Mouse (Mus musculus) embryonic facial prominence, embryonic 13.5 days (tissue): ENCODE measurements around the gene Slc25a21. TPM values are rescaled to one million over a fixed set of nuclear protein-coding genes. Genes with fewer than 3 reads are reported as not detected.
"Not testable (repeated sequence)": the region's sequence is repeated elsewhere in the genome, so short reads cannot be mapped to it uniquely, and the experiment has no call there.

Experiments used
- ATAC-seq: fragments of 200-750 bp; cut with Nextera tagmentation; 2 replicates; pipeline ENCODE4 v1.8.0; 2017; ENCODE audit warnings: low read depth; ENCODE audit not compliant: insufficient number of reproducible peaks, insufficient read depth, low FRiP score, low TSS enrichment
- H3K27ac ChIP-seq: fragments of 300-500 bp; sonication (generic); 2 replicates; pipeline ENCODE4 v1.5.1; 2015; ENCODE audit warnings: moderate library complexity, mild to moderate bottlenecking, inconsistent platforms
- H3K27me3 ChIP-seq: fragments of 300-500 bp; sonication (generic); 2 replicates; pipeline ENCODE4 v1.6.1; 2015; ENCODE audit warnings: mild to moderate bottlenecking, inconsistent platforms
- H3K36me3 ChIP-seq: fragments of 300-500 bp; sonication (generic); 2 replicates; pipeline ENCODE4 v1.6.1; 2015; ENCODE audit warnings: mild to moderate bottlenecking, inconsistent platforms
- H3K4me1 ChIP-seq: fragments of 300-500 bp; sonication (generic); 2 replicates; pipeline ENCODE4 v1.6.1; 2015; ENCODE audit warnings: inconsistent platforms
- H3K4me2 ChIP-seq: fragments of 300-500 bp; sonication (generic); 2 replicates; pipeline ENCODE4 v1.6.1; 2015; ENCODE audit warnings: moderate library complexity, mild to moderate bottlenecking, inconsistent platforms
- H3K4me3 ChIP-seq: fragments of 300-500 bp; sonication (generic); 2 replicates; pipeline ENCODE4 v1.5.1; 2015; ENCODE audit warnings: mild to moderate bottlenecking, inconsistent platforms
- H3K9ac ChIP-seq: fragments of 300-500 bp; sonication (generic); 2 replicates; pipeline ENCODE4 v1.6.1; 2015; ENCODE audit warnings: mild to moderate bottlenecking, inconsistent platforms
- H3K9me3 ChIP-seq: fragments of 300-500 bp; sonication (generic); 2 replicates; pipeline ENCODE4 v1.6.1; 2016; ENCODE audit warnings: inconsistent platforms
- WGBS: fragments of 180-500 bp; shearing (Covaris S2); methylation state at CpG from one replicate; pipeline ENCODE4 v1.1.7; 2015; ENCODE audit warnings: mixed read lengths; 5-methylcytosine and 5-hydroxymethylcytosine counted together
- polyA plus RNA-seq: library from polyadenylated mRNA; unstranded; fragments of >200 nt; fragmentation: Nextera tagmentation; extraction: Ambion mirVana; gene quantifications from 2 replicates; pipeline ENCODE4 v1.2.1, GENCODE M21; 2015

The Slc25a21 gene
- polyA plus RNA-seq, result 0.76 and 0.96 TPM in 2 replicates

DNA sequence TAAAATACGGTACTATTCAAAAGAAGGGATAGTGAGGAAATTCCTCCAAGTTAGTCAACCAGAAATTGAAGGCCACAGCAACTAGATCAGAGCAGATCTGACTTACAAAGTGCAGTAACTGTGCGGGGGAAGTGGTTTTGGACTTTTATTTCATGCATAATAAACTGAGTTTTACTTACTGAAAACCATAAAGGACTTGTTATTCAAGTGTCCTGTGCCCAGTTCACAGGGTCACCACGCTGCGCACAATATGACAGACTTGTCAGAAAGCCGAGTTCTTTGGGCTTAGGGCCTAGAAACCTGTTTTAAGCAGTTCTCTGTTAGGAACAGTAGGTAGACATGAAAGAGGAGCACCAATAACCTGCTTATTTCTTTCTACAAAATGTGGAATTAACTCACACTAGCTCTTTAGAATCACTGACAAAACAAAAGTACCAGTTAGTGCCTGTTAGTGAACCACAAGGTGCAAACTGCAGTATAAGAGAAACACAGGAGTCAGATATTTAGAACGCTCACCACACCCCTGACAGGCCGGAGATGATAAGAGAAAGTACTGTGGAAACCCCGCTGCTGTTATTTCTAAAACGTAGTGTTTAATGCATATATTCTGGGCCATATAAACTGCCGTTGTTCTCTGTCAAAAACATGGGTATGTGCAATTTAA is at the start of gene Slc25a21:
Gene Slc25a21, minus strand, starts transcription at position 110 of the 664 bp plus-strand sequence.
- no peak for ATAC-seq
- peak within 1 kb of the TSS; percentile 75 for H3K9ac ChIP-seq
- H3K36me3 ChIP-seq, result no peaks in the 10 kb centered on the region
- no peaks in the 10 kb centered on the region for H3K4me1 ChIP-seq
- peak within 1 kb of the TSS; percentile 54 for H3K4me3 ChIP-seq
- H3K27ac ChIP-seq, result no peak within 1 kb of the TSS
- H3K9me3 ChIP-seq, result no peaks in the 10 kb centered on the region
- peak within 1 kb of the TSS; percentile 84 for H3K4me2 ChIP-seq
- peaks cover 37% of the 10 kb centered on the region for H3K27me3 ChIP-seq
- 62% methylated on average over 10 of the region's 10 CpGs for WGBS

DNA sequence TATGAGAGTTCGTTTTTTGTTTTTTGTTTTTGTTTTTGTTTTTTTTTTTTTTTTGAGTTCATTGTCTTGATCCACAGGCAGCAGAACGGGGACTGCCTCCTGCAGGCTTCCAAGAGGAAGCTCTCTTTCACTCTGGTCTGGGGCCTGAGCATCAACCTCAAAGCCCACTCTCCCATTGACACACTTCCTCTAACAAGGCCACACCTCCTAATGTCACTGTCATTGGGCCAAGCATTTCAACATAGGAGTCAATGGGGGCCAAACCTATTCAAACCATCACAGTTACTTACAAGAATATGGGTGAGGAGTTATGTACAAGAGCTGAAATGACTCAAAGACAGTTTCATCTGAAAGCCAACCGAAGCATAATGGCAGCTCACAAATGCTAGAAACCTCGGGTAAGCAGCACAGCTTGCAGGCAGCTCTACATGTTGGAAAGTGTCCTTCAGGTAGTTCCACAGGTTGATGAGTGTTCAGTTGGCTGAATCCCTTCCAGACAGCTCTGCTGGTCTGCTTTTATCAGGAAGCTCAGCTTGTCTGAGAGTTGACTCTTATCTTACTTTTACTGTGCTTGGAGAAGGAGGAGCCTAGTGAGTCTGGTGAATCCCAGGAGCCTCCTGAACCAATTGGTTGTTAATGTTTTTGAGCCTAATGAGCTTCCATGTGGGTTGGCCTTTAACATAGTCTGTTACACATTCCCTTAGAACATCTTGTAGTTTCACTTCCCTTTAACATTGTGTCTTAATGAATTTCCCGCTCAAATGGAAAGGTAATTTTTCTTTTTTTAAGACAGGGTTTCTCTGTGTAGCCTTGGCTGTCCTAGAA is 46.6 kb upstream of the Slc25a21 start:
- Histone ChIP-seq H3K27me3 (no peaks in the 10 kb centered on the region), H3K4me1 (no peaks in the 10 kb centered on the region), H3K27ac (no peak overlapping the region), H3K4me3 (no peak overlapping the region), H3K9me3 (no peaks in the 10 kb centered on the region), H3K36me3 (peaks cover 41% of the 10 kb centered on the region), H3K9ac (no peak overlapping the region), H3K4me2 (no peak overlapping the region)
- 90% methylated on average over 5 of the region's 5 CpGs for WGBS
- no peak for ATAC-seq

DNA sequence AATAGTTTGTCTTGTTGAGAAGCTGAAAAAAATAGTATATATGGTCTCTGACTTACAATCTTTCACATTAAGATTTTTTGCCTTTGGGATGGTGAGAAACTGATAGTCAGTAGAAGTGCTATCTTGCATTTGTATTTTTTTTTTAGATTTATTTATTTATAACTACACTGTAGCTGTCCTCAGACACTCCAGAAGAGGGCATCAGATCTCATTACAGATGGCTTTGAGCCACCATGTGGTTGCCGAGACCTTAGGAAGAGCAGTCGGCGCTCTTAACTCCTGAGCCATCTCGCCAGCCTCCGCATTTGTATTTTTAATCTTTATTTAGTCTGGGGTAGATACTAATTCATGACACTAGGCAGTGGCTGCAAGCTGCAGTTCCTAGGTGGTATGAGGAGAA is 36.1 kb upstream of the Slc25a21 start:
- no peak overlapping the region for H3K4me3 ChIP-seq
- H3K27me3 ChIP-seq, result no peaks in the 10 kb centered on the region
- ATAC-seq, result no peak
- H3K9ac ChIP-seq, result no peak overlapping the region
- peaks cover 7% of the 10 kb centered on the region for H3K4me1 ChIP-seq
- WGBS, result 89% methylated on average over 5 of the region's 5 CpGs
- peaks cover 9% of the 10 kb centered on the region for H3K36me3 ChIP-seq
- H3K9me3 ChIP-seq, result no peaks in the 10 kb centered on the region
- no peak overlapping the region for H3K27ac ChIP-seq
- H3K4me2 ChIP-seq, result no peak overlapping the region

GRCm38 (mm10) chr12:57231085-57231875 is 34.0 kb upstream of the Slc25a21 start:
- Histone ChIP-seq H3K27me3 (no peaks in the 10 kb centered on the region), H3K4me1 (peaks cover 7% of the 10 kb centered on the region), H3K9ac (peak overlapping the region; percentile 93), H3K4me2 (peak overlapping the region; percentile 63), H3K4me3 (peak overlapping the region; percentile 79), H3K27ac (peak overlapping the region; percentile 93; the same call in 1 of the 2 replicates), H3K9me3 (no peaks in the 10 kb centered on the region), H3K36me3 (peaks cover 5% of the 10 kb centered on the region; the same call in 1 of the 2 replicates)
- 71% methylated on average over 14 of the region's 14 CpGs for WGBS
- ATAC-seq, result no peak

DNA sequence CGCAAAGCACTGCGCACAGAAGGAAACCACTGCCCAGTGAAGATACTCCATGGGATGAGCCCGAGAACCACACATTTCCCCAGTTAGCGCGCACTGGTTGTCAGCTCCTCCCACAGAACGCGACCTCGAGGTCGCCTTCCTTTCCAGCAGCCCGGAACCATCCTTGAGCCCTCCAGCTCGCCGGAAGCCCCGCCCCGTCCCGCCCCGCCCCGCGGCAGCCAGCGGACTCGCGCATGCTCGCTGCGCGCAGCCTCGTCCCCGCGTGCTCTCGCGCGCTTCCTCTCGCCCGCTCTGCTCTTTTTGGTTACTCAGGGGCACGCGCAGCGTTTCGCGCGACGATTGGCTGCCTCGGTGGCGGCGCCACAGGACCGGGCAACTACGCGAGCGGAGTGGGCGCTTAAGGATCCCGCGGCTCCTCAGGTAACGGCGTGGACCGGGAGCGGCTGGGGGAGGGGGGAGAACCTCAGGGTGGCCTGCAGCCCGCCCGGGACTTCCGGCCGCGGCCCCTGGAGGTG is 33.0 kb upstream of the Slc25a21 start, which contains the start of the genes Prps1l3 and Mipol1:
Gene Prps1l3, plus strand, starts transcription at position 221 of the 515 bp plus-strand sequence.
Gene Mipol1, plus strand, starts transcription at position 236 of the 515 bp plus-strand sequence.
- no peaks in the 10 kb centered on the region for H3K9me3 ChIP-seq
- H3K4me1 ChIP-seq, result peaks cover 7% of the 10 kb centered on the region
- H3K9ac ChIP-seq, result peak within 1 kb of the TSS; percentile 93
- WGBS, result under 1% methylated on average over 57 of the region's 58 CpGs
- H3K27ac ChIP-seq, result peak within 1 kb of the TSS; percentile 93
- no peaks in the 10 kb centered on the region for H3K27me3 ChIP-seq
- peaks cover 5% of the 10 kb centered on the region; the same call in 1 of the 2 replicates for H3K36me3 ChIP-seq
- H3K4me2 ChIP-seq, result peak within 1 kb of the TSS; percentile 63
- peak; percentile 93 for ATAC-seq
- peak within 1 kb of the TSS; percentile 79 for H3K4me3 ChIP-seq

DNA sequence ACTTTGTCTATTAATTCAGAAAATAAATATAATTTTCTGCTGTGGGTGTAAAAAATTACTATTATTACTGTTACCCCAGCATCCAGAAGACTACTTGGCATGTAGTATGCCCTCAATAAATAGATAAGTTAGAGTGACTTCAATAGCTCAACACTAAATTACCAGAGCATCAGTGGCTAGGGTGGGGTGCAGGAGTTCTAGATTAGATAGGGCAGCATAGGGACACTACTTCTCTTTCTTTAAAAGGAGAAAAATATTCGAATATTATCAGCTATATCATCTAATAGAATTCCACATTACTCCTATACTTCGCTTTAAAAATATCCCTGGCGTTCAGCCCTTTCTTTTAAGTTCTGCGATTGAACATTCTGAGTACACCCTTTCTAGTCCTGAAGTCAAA is 32.4 kb upstream of the Slc25a21 start:
- no peaks in the 10 kb centered on the region for H3K27me3 ChIP-seq
- peaks cover 7% of the 10 kb centered on the region for H3K4me1 ChIP-seq
- 29% methylated on average over 4 of the region's 4 CpGs for WGBS
- peak overlapping the region; percentile 79 for H3K4me3 ChIP-seq
- no peaks in the 10 kb centered on the region for H3K9me3 ChIP-seq
- peak overlapping the region; percentile 63 for H3K4me2 ChIP-seq
- H3K27ac ChIP-seq, result peak overlapping the region; percentile 93; the same call in 1 of the 2 replicates
- ATAC-seq, result no peak
- H3K9ac ChIP-seq, result peak overlapping the region; percentile 93
- peaks cover 3% of the 10 kb centered on the region; the same call in 1 of the 2 replicates for H3K36me3 ChIP-seq

GRCm38 (mm10) chr12:57227776-57228175 is 30.5 kb upstream of the Slc25a21 start:
- no peaks in the 10 kb centered on the region for H3K9me3 ChIP-seq
- H3K27me3 ChIP-seq, result no peaks in the 10 kb centered on the region
- H3K9ac ChIP-seq, result no peak overlapping the region
- H3K4me2 ChIP-seq, result no peak overlapping the region
- no peak overlapping the region for H3K27ac ChIP-seq
- no peak overlapping the region for H3K4me3 ChIP-seq
- no peak for ATAC-seq
- H3K36me3 ChIP-seq, result no peaks in the 10 kb centered on the region
- WGBS, result 70% methylated on average over 3 of the region's 8 CpGs
- H3K4me1 ChIP-seq, result peaks cover 7% of the 10 kb centered on the region

DNA sequence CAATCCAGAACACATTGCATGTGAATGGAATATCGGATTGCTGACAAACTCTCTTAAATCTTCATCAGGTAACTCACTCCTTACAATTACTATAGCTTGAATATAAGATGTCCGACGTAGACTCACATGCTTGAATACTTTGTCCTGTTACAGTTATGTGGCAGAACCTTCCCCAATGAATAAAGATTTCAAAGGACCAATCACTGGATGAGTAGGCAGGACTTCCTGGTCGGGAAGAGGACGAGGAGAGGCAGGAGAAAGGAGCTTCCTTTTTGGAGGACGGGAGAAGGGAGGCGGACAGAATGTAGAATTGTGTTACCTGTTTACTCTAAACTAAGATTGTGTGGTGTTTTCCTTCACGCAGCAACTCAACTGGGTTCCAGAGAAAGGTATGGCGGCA is 29.1 kb upstream of the Slc25a21 start:
- no peaks in the 10 kb centered on the region for H3K9me3 ChIP-seq
- H3K36me3 ChIP-seq, result no peaks in the 10 kb centered on the region
- H3K4me2 ChIP-seq, result no peak overlapping the region
- no peak overlapping the region for H3K4me3 ChIP-seq
- peaks cover 5% of the 10 kb centered on the region for H3K4me1 ChIP-seq
- no peak for ATAC-seq
- WGBS, result 85% methylated on average over 9 of the region's 9 CpGs
- no peaks in the 10 kb centered on the region for H3K27me3 ChIP-seq
- no peak overlapping the region for H3K9ac ChIP-seq
- H3K27ac ChIP-seq, result no peak overlapping the region

- not testable (repeated sequence) for H3K27me3 ChIP-seq, H3K27ac ChIP-seq, H3K9ac ChIP-seq, H3K4me1 ChIP-seq, H3K4me3 ChIP-seq, H3K4me2 ChIP-seq, H3K9me3 ChIP-seq, ATAC-seq, H3K36me3 ChIP-seq
- WGBS, result 81% methylated on average over 5 of the region's 5 CpGs
These were observed 15.2 kb upstream of the Slc25a21 start for GRCm38 (mm10) chr12:57212463-57212862.

GRCm38 (mm10) chr12:57211353-57212311 is 14.4 kb upstream of the Slc25a21 start:
- Histone ChIP-seq H3K36me3 (no peaks in the 10 kb centered on the region), H3K4me1 (no peaks in the 10 kb centered on the region; the same call in 1 of the 2 replicates), H3K4me2 (peak overlapping the region; percentile 83), H3K4me3 (peak overlapping the region; percentile 53), H3K9me3 (no peaks in the 10 kb centered on the region), H3K9ac (peak overlapping the region; percentile 74), H3K27me3 (no peaks in the 10 kb centered on the region), H3K27ac (no peak overlapping the region)
- 9% methylated on average over 30 of the region's 30 CpGs for WGBS
- peak; percentile 69; the same call in 1 of the 2 replicates for ATAC-seq
